Mouse (Mus musculus) G1E-ER4 (cell line): ENCODE data around the gene Vmn2r118. TPM values are rescaled to one million over a fixed set of nuclear protein-coding genes. Genes with fewer than 3 reads are reported as not detected.

Experiments
- GATA1 ChIP-seq: IDR thresholded peaks from one replicate; pipeline ENCODE4 v1.8.0; 2012; ENCODE audit warnings: low read length, inconsistent platforms
- polyA plus RNA-seq: library from polyadenylated mRNA; stranded (reverse); fragments of >175 nt; gene quantifications from 2 replicates; pipeline ENCODE4 v1.2.3, GENCODE M21; 2012

Vmn2r118 gene
- not detected in 2 replicates for polyA plus RNA-seq

DNA sequence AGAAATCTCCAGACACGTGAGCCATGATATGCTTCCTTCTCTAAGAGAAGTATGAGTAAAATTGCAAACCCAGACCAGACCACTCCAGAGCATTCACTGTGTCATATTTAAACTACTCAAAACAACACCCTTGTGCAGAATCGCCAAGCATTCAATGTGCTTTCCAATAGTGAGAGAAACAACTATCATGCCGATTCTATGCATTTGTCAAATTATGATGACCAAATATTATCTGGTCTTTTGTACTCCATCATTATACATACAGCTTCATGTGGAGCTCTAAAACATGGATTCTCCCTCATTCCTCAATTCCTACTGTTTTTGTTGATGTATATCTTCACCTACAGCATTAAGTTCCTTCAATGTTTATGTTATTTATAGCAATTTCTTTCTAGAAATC lies at the start of gene Vmn2r118:
TSS of gene Vmn2r118 (minus strand) at position 101 of the 400 bp plus-strand sequence.
- TF ChIP-seq GATA1, result no peak

DNA sequence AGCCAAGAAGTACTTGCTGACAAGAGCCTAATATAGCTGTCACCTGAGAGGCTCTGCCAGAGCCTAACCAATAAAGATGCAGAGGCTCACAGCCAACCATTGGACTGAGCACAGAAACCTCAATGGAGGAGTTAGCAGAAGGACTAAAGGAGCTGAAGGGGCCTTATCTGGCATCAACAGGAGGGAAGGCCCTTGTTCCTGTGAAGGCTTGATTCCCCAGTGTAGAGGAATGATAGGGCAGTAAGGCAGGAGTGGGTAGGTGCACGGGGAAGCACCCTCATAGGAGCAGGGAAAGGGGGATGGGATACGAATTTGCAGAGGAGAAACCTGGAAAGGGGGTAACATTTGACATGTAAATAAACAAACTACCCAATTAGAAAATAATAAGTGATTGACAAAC lies 36.1 kb upstream of the Vmn2r118 start:
- TF ChIP-seq GATA1, result no peak

DNA sequence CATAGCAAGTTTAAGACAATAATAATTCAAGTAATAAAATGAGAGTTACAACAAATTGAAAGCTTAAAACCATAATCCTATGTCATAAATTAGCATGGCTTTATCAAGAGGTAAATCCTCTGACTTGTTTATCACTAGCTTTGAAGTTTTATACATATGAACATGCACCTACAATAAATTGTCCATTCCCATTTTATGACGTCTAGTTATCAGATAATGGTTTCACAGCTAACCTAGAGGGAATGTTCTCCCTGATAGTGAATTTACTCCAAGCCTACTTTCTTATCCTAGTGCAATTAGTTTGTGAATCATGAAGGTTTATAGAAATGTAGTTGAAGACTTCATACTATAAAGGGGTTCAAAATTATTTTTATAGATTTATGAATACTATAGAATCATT lies 34.2 kb downstream of the Vmn2r118 start:
- no peak for TF ChIP-seq GATA1

DNA sequence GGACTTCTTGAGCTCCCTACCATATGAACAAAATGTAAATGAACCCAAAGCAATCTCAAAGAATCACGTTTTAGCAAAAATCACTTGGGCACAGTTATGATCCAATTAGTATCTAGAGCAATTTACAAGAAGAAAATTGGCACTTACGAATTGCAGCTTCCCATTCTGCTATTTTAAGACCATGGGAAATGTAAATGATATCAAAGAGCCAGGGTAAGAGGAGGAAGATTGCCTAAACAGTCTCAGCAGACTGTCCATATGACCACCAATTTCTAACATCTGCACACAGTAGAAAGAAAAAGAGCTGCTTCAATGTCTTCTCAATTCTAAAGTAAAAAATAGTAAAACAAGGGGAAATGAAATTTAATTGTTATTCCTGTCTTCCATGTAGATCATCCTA lies 63.2 kb downstream of the Vmn2r118 start:
- no peak for TF ChIP-seq GATA1

DNA sequence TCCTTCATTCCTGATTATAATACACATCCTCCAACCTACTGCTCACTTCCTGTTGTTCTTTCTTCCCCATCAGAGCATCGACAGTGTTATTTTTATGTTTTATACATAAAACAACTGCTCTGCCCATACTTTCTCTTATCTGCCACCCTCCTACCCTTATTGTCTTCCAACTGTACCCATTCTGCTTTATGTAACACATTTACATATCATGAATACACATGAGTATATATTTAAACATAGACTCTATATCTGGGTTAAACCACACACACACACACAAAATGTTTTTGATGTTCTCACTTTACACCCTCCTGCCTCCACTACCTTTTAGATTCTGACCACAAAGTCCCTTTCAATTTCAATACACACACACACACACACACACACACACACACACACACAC lies 76.5 kb downstream of the Vmn2r118 start:
- TF ChIP-seq GATA1, result no peak

Other genes with a start within 250 kb of the Vmn2r118 start
- not detected in 2 replicates for gene St6gal2, start 179.8 kb downstream of the Vmn2r118 start, polyA plus RNA-seq
- gene Pot1b, start 87.4 kb upstream of the Vmn2r118 start, polyA plus RNA-seq, result 0.16 and 0.28 TPM in 2 replicates
- gene Adgre4, start 124.8 kb upstream of the Vmn2r118 start, polyA plus RNA-seq, result not detected in 2 replicates